Mouse (Mus musculus): ENCODE measurements around the gene Sap18b. TPM values are rescaled to one million over a fixed set of nuclear protein-coding genes. Genes with fewer than 3 reads are reported as not detected.

Gene Sap18b
- polyA plus RNA-seq, 1 experiment from 2014 or later, result 323 TPM

- no peak for ATAC-seq
- Histone ChIP-seq H3K27ac (ENCODE audit: low read depth, low read length) (no peak overlapping the region), H3K9me3 (ENCODE audit: control insufficient read depth) (no peaks in the 10 kb centered on the region), H3K9ac (ENCODE audit: low read depth, low read length) (no peak overlapping the region), H3K36me3 (ENCODE audit: control insufficient read depth, insufficient read depth) (peaks cover 4% of the 10 kb centered on the region), H3K4me2 (replicated peaks; ENCODE audit: low read depth) (no peak overlapping the region), H3K4me3 (ENCODE audit: low read depth, low read length) (no peak overlapping the region), H3K27me3 (replicated peaks; ENCODE audit: control insufficient read depth, insufficient read depth, low read length) (no peaks in the 10 kb centered on the region), H3K4me1 (replicated peaks; ENCODE audit: control insufficient read depth, insufficient read depth, low read length) (no peaks in the 10 kb centered on the region)
- 70% methylated on average over 1 of the region's 1 CpGs for WGBS
- no peak for TF ChIP-seq CTCF (IDR thresholded peaks at IDR 0.05; ENCODE audit: low read depth)
Observed at GRCm38 (mm10) chr8:95799891-95800290, 25.3 kb upstream of the Sap18b start.

DNA sequence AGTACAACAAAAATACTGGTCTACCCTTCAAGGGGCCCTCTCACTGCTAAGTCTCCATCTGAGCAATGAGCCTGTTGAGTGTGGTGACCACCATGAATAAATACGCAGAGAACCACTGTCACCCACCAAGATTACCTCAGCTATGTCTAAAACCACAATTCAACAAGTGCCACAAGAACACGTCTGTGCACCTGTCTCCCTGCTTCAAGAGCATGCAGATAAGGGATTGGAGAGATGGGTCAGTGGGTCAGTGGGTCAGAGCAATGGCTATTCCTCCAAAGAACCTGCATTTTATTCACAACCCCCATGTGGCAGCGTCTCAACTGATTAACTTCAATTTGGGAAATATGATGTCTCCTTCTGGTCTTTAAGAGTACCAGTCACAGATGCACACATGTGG lies 24.8 kb upstream of the Sap18b start:
- Histone ChIP-seq H3K4me1 (replicated peaks; ENCODE audit: control insufficient read depth, insufficient read depth, low read length) (0 out of 2 replicates have a peak, but pooled peaks cover 2% of the 10 kb centered on the region), H3K9ac (ENCODE audit: low read depth, low read length) (no peak overlapping the region), H3K4me3 (ENCODE audit: low read depth, low read length) (no peak overlapping the region), H3K9me3 (ENCODE audit: control insufficient read depth) (no peaks in the 10 kb centered on the region), H3K4me2 (replicated peaks; ENCODE audit: low read depth) (no peak overlapping the region), H3K27ac (ENCODE audit: low read depth, low read length) (no peak overlapping the region), H3K27me3 (replicated peaks; ENCODE audit: control insufficient read depth, insufficient read depth, low read length) (no peaks in the 10 kb centered on the region), H3K36me3 (ENCODE audit: control insufficient read depth, insufficient read depth) (peaks cover 4% of the 10 kb centered on the region)
- WGBS, result 82% methylated on average over 3 of the region's 3 CpGs
- TF ChIP-seq CTCF (IDR thresholded peaks at IDR 0.05; ENCODE audit: low read depth), result no peak
- no peak for ATAC-seq

GRCm38 (mm10) chr8:95801476-95802064 lies 23.6 kb upstream of the Sap18b start:
- TF ChIP-seq CTCF (IDR thresholded peaks at IDR 0.05; ENCODE audit: low read depth), result no peak
- H3K36me3 ChIP-seq (ENCODE audit: control insufficient read depth, insufficient read depth), result peaks cover 4% of the 10 kb centered on the region
- H3K4me2 ChIP-seq (replicated peaks; ENCODE audit: low read depth), result no peak overlapping the region
- 79% methylated on average over 1 of the region's 1 CpGs for WGBS
- ATAC-seq, result no peak
- H3K9me3 ChIP-seq (ENCODE audit: control insufficient read depth), result no peaks in the 10 kb centered on the region
- no peak overlapping the region for H3K27ac ChIP-seq (ENCODE audit: low read depth, low read length)
- peaks cover 7% of the 10 kb centered on the region; the same call in 1 of the 2 replicates for H3K4me1 ChIP-seq (replicated peaks; ENCODE audit: control insufficient read depth, insufficient read depth, low read length)
- no peak overlapping the region for H3K9ac ChIP-seq (ENCODE audit: low read depth, low read length)
- no peaks in the 10 kb centered on the region for H3K27me3 ChIP-seq (replicated peaks; ENCODE audit: control insufficient read depth, insufficient read depth, low read length)
- H3K4me3 ChIP-seq (ENCODE audit: low read depth, low read length), result no peak overlapping the region

- 66% methylated on average over 8 of the region's 8 CpGs for WGBS
- Histone ChIP-seq H3K9ac (ENCODE audit: low read depth, low read length) (no peak overlapping the region), H3K36me3 (ENCODE audit: control insufficient read depth, insufficient read depth) (peaks cover 4% of the 10 kb centered on the region), H3K4me2 (replicated peaks; ENCODE audit: low read depth) (no peak overlapping the region), H3K27ac (ENCODE audit: low read depth, low read length) (no peak overlapping the region), H3K9me3 (ENCODE audit: control insufficient read depth) (no peaks in the 10 kb centered on the region), H3K4me3 (ENCODE audit: low read depth, low read length) (no peak overlapping the region), H3K27me3 (replicated peaks; ENCODE audit: control insufficient read depth, insufficient read depth, low read length) (no peaks in the 10 kb centered on the region), H3K4me1 (replicated peaks; ENCODE audit: control insufficient read depth, insufficient read depth, low read length) (peaks cover 7% of the 10 kb centered on the region; the same call in 1 of the 2 replicates)
- no peak for ATAC-seq
- TF ChIP-seq CTCF (IDR thresholded peaks at IDR 0.05; ENCODE audit: low read depth), result no peak
Observed at GRCm38 (mm10) chr8:95802231-95802630, 22.9 kb upstream of the Sap18b start.

DNA sequence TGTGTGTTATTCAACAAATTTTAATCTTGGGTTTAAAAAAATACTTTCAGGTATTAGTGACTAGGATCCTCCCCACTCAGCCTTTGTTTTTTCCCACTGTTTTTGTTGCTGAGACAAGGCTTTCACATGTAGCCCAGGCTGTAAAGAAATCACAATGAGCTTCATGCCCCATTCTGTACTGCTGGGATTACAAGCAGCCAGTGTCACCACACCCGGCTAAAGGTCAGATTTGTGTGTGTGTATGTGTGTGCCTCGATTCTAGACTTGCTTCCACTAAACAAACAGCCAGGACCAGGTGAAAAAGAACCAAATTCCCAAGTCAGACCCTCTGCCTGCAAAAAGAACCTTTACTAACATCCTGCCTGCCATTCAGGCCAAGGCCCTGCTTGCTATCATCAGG lies 19.7 kb upstream of the Sap18b start:
- no peaks in the 10 kb centered on the region for H3K27me3 ChIP-seq (replicated peaks; ENCODE audit: control insufficient read depth, insufficient read depth, low read length)
- TF ChIP-seq CTCF (IDR thresholded peaks at IDR 0.05; ENCODE audit: low read depth), result no peak
- peak overlapping the region; percentile 96 for H3K4me3 ChIP-seq (ENCODE audit: low read depth, low read length)
- H3K9me3 ChIP-seq (ENCODE audit: control insufficient read depth), result no peaks in the 10 kb centered on the region
- H3K4me1 ChIP-seq (replicated peaks; ENCODE audit: control insufficient read depth, insufficient read depth, low read length), result peaks cover 7% of the 10 kb centered on the region; the same call in 1 of the 2 replicates
- H3K27ac ChIP-seq (ENCODE audit: low read depth, low read length), result peak overlapping the region; percentile 50
- peak overlapping the region; percentile 98 for H3K9ac ChIP-seq (ENCODE audit: low read depth, low read length)
- H3K4me2 ChIP-seq (replicated peaks; ENCODE audit: low read depth), result peak overlapping the region; percentile 88
- no peaks in the 10 kb centered on the region for H3K36me3 ChIP-seq (ENCODE audit: control insufficient read depth, insufficient read depth)
- ATAC-seq, result no peak
- 22% methylated on average over 2 of the region's 2 CpGs for WGBS

GRCm38 (mm10) chr8:95806461-95807191 lies 18.5 kb upstream of the Sap18b start:
- ATAC-seq, result peak; percentile 4

More at GRCm38 (mm10) chr8:95806461-95807191, 18.5 kb upstream of the Sap18b start:
- Histone ChIP-seq H3K4me3 (ENCODE audit: low read depth, low read length) (peak overlapping the region; percentile 96), H3K9ac (ENCODE audit: low read depth, low read length) (peak overlapping the region; percentile 98), H3K4me1 (replicated peaks; ENCODE audit: control insufficient read depth, insufficient read depth, low read length) (peaks cover 7% of the 10 kb centered on the region; the same call in 1 of the 2 replicates), H3K36me3 (ENCODE audit: control insufficient read depth, insufficient read depth) (no peaks in the 10 kb centered on the region), H3K9me3 (ENCODE audit: control insufficient read depth) (no peaks in the 10 kb centered on the region), H3K27ac (ENCODE audit: low read depth, low read length) (peak overlapping the region; percentile 95), H3K4me2 (replicated peaks; ENCODE audit: low read depth) (peak overlapping the region; percentile 88), H3K27me3 (replicated peaks; ENCODE audit: control insufficient read depth, insufficient read depth, low read length) (no peaks in the 10 kb centered on the region)
- WGBS, result under 1% methylated on average over 51 of the region's 69 CpGs
- no peak for TF ChIP-seq CTCF (IDR thresholded peaks at IDR 0.05; ENCODE audit: low read depth)

All from intestine, postnatal 0 days (tissue).